Mouse (Mus musculus) right cerebral cortex, adult 2 months (tissue): ENCODE results near the gene Ncoa3.

Experiments
- DNase-seq, 2 experiments: peaks; one replicate each; pipeline ENCODE4 v3.0.0; 2021 to 2022; ENCODE audit warnings: low spot score in 2 of 2

Ncoa3 gene

GRCm38 (mm10) chr2:166077371-166077770, 84.9 kb downstream of the Ncoa3 start:
- DNase-seq: no peak

DNA sequence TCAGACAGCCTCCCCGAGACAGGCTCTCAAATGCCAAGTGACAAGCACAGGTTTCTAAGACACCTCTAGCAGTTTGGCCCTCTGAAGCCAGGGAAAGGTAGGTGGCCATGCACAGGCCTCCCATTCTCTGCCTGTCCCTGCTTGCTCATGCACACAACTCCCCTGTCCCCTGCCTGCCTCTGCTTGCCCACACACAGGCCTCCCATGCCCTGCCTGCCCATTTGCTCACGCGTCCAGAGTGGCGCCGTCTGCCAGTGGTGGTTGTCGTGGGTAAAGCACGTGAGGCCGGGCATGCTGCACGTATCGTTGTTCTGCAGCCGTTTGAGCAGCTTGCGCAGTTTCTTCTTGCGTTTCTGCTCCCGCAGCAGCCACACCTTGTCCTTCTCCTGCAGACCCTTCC, 86.8 kb downstream of the Ncoa3 start:
- DNase-seq: no peak

GRCm38 (mm10) chr2:166079961-166080885, 87.8 kb downstream of the Ncoa3 start:
- DNase-seq: no peak

GRCm38 (mm10) chr2:166080967-166081750, 88.7 kb downstream of the Ncoa3 start:
- no peak for DNase-seq

- DNase-seq: peak; percentile 80 to 81
Measured at GRCm38 (mm10) chr2:166082193-166082592, 89.8 kb downstream of the Ncoa3 start.

- DNase-seq: no peak
Measured at GRCm38 (mm10) chr2:166082661-166083060, 90.2 kb downstream of the Ncoa3 start.

GRCm38 (mm10) chr2:166083542-166084031, 91.2 kb downstream of the Ncoa3 start:
- DNase-seq: no peak

- no peak for DNase-seq
Measured at GRCm38 (mm10) chr2:166084111-166084510, 91.7 kb downstream of the Ncoa3 start.

DNA sequence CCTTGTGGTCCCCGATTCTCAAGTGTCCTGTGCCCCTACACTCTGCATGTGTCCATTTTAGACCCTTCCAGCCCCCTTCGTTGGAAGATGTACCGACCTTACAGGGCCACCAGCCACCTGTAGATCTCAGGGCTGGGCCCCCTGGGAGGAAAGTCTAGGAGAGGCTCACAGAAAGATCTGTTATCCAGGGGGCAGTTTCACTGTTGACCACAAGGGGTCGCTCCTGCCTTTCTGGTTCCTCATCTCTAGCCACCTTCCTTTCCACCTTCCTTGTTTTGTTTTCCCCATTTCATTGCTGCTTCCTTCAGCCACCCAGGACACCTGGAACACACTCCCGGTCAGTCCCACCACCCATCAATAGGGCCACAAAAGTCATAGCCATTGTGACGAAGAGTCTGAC, 92.5 kb downstream of the Ncoa3 start:
- peak; percentile 72 to 77 for DNase-seq

DNA sequence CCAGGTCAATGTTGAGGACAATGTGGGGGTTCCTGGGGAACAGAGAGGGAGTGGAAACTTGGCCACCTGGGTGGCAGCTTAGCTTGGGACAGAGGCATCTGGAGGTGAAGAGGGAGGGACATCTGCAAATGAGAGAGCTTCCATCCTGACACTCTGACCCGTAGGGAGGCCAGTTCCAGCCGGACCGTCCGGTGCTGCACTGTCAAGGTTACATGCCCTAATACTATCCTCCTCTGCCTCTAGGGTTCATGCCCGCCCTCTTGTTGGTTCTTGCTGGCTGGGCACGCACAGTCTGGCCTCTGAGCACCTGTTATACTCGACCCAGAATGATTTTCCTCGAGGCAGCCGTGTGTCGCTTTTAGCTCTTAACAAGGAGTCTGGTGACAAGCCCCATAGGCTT, 93.3 kb downstream of the Ncoa3 start:
- no peak for DNase-seq

DNA sequence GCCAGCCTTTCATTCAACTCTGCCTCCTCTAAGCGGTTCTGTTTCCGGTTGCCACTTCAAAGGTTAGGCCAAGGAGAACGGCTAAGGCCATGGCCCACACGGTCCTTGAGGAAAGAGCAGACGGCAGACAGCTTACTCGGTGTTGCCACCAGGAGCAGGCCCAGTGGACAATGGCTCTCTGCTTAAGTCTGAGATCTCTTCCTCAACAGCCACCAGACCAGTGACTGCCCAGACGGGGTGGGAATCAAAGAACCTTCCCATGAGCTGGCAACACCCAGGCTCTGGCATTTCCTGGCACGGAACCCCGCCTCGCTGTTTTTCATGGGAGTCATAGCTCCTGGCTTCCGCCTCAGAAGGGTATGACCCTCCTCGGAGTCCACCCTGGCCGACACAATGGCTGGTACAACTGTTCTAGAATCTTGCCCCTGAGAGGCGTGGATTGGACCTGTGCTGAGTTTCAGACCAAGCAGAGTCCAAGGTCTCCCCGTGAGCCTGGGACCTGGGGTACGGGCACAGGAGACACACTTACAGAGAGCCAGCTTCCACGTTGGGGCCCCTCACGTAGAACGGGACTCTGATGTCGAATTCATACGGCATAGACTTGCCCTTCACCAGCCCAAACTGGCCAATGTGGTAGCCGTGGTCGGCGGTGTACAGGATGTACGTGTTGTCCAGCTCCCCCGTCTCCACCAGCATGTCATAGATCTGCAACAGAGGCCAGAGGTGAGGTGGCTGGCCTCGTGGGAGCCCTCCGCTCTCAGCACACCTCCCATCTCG, 94.2 kb downstream of the Ncoa3 start:
- DNase-seq: no peak

DNA sequence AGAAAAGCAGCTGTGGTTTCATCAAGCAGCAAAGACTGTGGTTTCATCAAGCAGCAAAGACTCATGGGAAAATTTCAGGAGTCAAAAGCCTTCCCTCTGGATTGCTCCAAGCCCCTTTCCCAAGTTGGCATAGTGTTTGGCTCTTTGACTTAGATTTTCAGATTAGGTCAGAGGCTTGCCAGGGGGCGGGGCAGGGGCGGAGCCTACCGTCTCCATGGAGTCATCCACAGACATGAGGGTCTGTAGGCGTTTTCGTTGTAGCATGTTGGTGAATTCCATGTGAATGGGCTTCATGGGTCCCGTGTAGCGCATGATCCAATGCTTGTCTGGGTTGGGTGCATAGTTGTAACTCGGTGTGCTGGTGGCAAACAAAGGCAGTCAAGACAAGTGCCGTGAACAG, 96.6 kb downstream of the Ncoa3 start:
- DNase-seq: no peak

DNA sequence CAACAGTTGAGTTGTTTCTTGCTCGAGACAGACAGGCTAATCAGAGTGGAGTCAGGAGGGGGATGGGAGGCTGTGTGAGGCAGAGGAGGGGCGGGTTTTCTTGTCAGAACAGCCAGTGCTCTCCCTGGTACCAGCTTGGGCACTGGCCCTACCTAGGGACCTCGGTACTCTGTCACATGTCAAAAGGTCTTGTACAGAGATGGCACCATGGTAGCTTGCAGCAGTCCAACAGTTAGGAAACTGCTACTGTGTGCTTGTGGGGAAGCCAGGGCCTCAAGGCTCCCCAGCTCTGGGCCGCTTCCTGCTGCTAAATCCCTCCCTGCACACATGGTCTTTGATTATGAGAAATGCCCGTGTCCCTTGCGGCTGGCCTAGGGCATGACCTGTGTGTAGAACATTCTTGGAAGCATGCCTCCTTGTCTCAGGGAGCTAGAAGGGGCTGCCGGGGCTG, 97.7 kb downstream of the Ncoa3 start:
- DNase-seq: no peak

DNA sequence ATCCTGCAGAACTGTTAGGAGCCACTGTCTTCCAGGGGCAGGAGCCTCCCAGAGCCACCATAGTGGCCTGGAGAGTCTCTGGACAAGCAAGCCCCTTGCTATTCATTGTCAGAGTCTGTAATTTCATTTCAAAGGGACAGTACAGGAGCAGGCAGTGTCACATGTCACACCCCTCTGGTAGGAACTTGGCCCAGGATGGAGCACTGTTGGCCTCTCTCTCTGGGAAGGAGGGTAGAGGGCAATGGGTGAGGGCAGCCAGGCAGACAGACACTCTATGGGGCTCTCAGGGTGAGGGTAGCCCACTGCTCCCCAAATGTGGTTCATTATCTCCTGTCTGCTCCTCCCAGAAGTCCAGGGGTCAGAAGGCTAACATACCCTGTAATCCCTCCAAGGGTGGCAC, 99.2 kb downstream of the Ncoa3 start:
- DNase-seq: no peak

DNA sequence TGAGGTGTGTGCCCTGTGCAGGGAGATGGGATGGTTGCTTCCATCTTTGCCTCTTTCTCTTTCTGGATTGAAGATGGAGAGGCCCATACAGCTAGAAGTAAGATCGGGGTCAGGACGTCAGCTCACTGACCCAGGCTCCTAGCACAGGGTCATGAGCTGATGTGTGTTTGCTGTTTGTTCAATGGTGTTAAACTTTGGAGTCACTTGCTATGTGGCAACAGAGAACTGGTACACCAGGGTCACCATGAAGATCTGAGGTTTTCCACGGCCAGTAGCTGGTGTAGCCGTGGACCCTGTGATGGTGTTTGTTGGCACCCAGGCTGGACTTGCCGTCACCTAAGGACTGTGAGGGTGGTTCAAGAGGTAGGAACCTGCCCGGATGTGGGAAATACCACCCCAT, 100.0 kb downstream of the Ncoa3 start:
- no peak for DNase-seq

- DNase-seq: no peak
Measured at GRCm38 (mm10) chr2:166096300-166096699, 103.9 kb downstream of the Ncoa3 start.

DNA sequence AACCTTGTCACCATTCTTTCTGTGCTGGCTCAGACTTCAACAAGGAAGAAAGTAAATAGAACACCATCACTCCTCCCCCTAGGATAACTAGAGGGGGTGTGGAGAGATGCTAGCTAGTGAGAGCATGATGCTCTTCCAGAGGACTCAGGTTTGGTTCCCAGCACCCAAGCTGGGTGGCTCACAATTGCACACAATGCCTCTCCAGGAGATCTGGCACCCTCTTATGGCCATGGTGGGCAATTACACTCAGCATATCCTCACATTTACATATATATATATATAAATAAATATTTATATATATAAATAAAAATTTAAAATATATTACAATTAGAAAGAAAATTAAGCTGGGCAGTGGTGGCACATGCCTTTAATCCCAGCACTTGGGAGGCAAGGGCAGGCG, 104.4 kb downstream of the Ncoa3 start:
- DNase-seq: no peak

- DNase-seq: no peak
Measured at GRCm38 (mm10) chr2:166097443-166098291, 105.2 kb downstream of the Ncoa3 start.

- DNase-seq: no peak
Measured at GRCm38 (mm10) chr2:166098292-166098933, 106.0 kb downstream of the Ncoa3 start.
